Mouse (Mus musculus) midbrain, embryonic 14.5 days (tissue): ENCODE data around the gene Dync1i2. TPM values are rescaled to one million over a fixed set of nuclear protein-coding genes. Genes with fewer than 3 reads are reported as not detected.

ENCODE experiments used
- ATAC-seq: fragments of 200-750 bp; cut with Nextera tagmentation; 2 replicates; pipeline ENCODE4 v1.8.0; 2017; ENCODE audit warnings: moderate number of reproducible peaks, moderate library complexity; ENCODE audit not compliant: low FRiP score, low TSS enrichment
- DNase-seq: peaks from one replicate; pipeline ENCODE4 v3.0.0-alpha.2; 2015
- H3K27ac ChIP-seq: fragments of 300-500 bp; sonication (generic); replicated peaks from 2 replicates; pipeline ENCODE4 v1.5.1; 2014; ENCODE audit warnings: mild to moderate bottlenecking, low read depth, low read length, moderate library complexity
- H3K27me3 ChIP-seq: fragments of 300-500 bp; sonication (generic); 2 replicates; pipeline ENCODE4 v1.6.1; 2014; ENCODE audit warnings: low read length, control low read depth, mixed read lengths; ENCODE audit not compliant: control insufficient read depth, insufficient read depth
- H3K36me3 ChIP-seq: fragments of 300-500 bp; sonication (generic); 2 replicates; pipeline ENCODE4 v1.6.1; 2014; ENCODE audit warnings: low read length, control low read depth; ENCODE audit not compliant: control insufficient read depth, insufficient read depth
- H3K4me1 ChIP-seq: fragments of 300-500 bp; sonication (generic); 2 replicates; pipeline ENCODE4 v1.6.1; 2014; ENCODE audit warnings: mild to moderate bottlenecking, antibody characterized with exemption, low read length, control low read depth; ENCODE audit not compliant: control insufficient read depth, insufficient read depth
- H3K4me2 ChIP-seq: fragments of 300-500 bp; sonication (generic); 2 replicates; pipeline ENCODE4 v1.6.1; 2014; ENCODE audit warnings: mild to moderate bottlenecking, low read length, moderate library complexity
- H3K4me3 ChIP-seq: fragments of 300-500 bp; sonication (generic); replicated peaks from 2 replicates; pipeline ENCODE4 v1.5.1; 2014; ENCODE audit warnings: low read depth, low read length
- H3K9ac ChIP-seq: fragments of 300-500 bp; sonication (generic); replicated peaks from 2 replicates; pipeline ENCODE4 v1.6.1; 2014; ENCODE audit warnings: mild to moderate bottlenecking, low read length, moderate library complexity
- H3K9me3 ChIP-seq: fragments of 300-500 bp; sonication (generic); 2 replicates; pipeline ENCODE4 v1.6.1; 2016; ENCODE audit warnings: low read length, control low read depth, mixed read lengths; ENCODE audit not compliant: control insufficient read depth
- WGBS: fragments of 180-500 bp; shearing (Covaris S2); extraction: QIAGEN DNeasy Blood & Tissue Kit; methylation state at CpG from one replicate; pipeline ENCODE4 v1.1.7; 2014; 5-methylcytosine and 5-hydroxymethylcytosine counted together
- polyA plus RNA-seq: library from polyadenylated mRNA; unstranded; fragments of >200 nt; fragmentation: Nextera tagmentation; extraction: Ambion mirVana; gene quantifications from 2 replicates; pipeline ENCODE4 v1.2.1, GENCODE M21; 2014

Dync1i2 gene
- polyA plus RNA-seq, 1 experiment from 2014 or later: 231 TPM

GRCm38 (mm10) chr2:71312067-71312466, 100.6 kb downstream of the Dync1i2 start:
- Histone ChIP-seq H3K9ac (no peak overlapping the region), H3K4me2 (no peak overlapping the region), H3K27me3 (no peaks in the 10 kb centered on the region), H3K27ac (no peak overlapping the region), H3K4me3 (no peak overlapping the region), H3K9me3 (no peaks in the 10 kb centered on the region), H3K4me1 (no peaks in the 10 kb centered on the region), H3K36me3 (peaks cover 52% of the 10 kb centered on the region)
- DNase-seq (no peak), ATAC-seq (no peak)
- 69% methylated on average over 10 of the region's 10 CpGs for WGBS

Other genes starting within 250 kb of the Dync1i2 start
- gene Dcaf17, start 156.4 kb upstream of the Dync1i2 start, polyA plus RNA-seq: 28.7 and 33.3 TPM in 2 replicates
- 9.6 and 13.8 TPM in 2 replicates for gene Mettl8, start 156.1 kb upstream of the Dync1i2 start, polyA plus RNA-seq
- 1.6 and 1.7 TPM in 2 replicates for gene Cybrd1, start 93.8 kb upstream of the Dync1i2 start, polyA plus RNA-seq
- 85.2 and 86.3 TPM in 2 replicates for gene Slc25a12, start 156.0 kb downstream of the Dync1i2 start, polyA plus RNA-seq
- 42.6 and 56.1 TPM in 2 replicates for gene Hat1, start 177.3 kb downstream of the Dync1i2 start, polyA plus RNA-seq
- 36.9 and 37.7 TPM in 2 replicates for gene Metap1d, start 241.6 kb downstream of the Dync1i2 start, polyA plus RNA-seq